28 mouse cellular contexts compared by ENCODE assay signal in the genomic region with DNA sequence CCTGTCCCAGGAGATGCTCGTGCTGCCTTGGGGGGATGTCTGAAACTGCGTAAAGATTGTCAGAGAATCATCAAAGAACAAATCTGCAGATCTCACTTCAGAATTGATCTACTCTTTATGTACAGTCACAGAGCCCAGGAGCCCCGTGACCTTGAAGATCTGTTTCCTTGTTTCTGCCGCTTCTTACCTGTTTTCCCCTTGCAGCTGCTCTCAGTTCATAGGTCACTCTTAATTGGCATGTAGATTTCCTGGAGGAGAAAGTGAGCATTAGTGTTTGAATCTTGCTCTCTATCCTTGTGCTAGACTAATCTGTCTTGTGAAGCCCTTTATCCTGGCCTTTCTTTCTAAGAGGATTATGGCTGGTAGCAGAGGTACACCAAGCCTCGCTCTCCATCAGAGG. TPM values are rescaled to one million over a fixed set of nuclear protein-coding genes. Genes with fewer than 3 reads are reported as not detected.
DNase-seq lines count a peak whose midpoint lies in the region; ATAC-seq and TF ChIP-seq lines count a peak whose summit lies in the region.
"Had no signal": no experiment of that assay in that cellular context is flagged by ENCODE, and none has a peak within 500 bp of the region (broad histone marks: within the 10 kb centered on the region; RNA-seq: fewer than 3 reads in every experiment).

No protein-coding gene starts in this region.

- intact Hi-C loops in left cerebral cortex, postnatal 36 days (cut with DNase I): loop anchor here (5.0 kb wide), 1 partner anchor 56 kb away; no protein-coding TSS in a partner anchor

- no peaks in the 10 kb centered on the region for H3K9me3 ChIP-seq in intestine, postnatal 0 days (ENCODE audit: control insufficient read depth)
- no peaks in the 10 kb centered on the region for H3K9me3 ChIP-seq in heart, embryonic 10.5 days
- H3K9me3 ChIP-seq: embryonic facial prominence, embryonic 10.5 days; embryonic facial prominence, embryonic 13.5 days; forebrain, embryonic 12.5 days; forebrain, embryonic 15.5 days; heart, embryonic 13.5 days; hindbrain, embryonic 12.5 days; hindbrain, embryonic 15.5 days had no signal

- H3K27ac ChIP-seq in intestine, postnatal 0 days (ENCODE audit: low read depth, low read length): peak overlapping the region; percentile 57; the same call in 1 of the 2 replicates
- no peak overlapping the region for H3K27ac ChIP-seq in heart, embryonic 10.5 days
- H3K27ac ChIP-seq: embryonic facial prominence, embryonic 10.5 days; embryonic facial prominence, embryonic 13.5 days; forebrain, embryonic 12.5 days; forebrain, embryonic 15.5 days; heart, embryonic 13.5 days; hindbrain, embryonic 12.5 days; hindbrain, embryonic 15.5 days had no signal

- no peak overlapping the region for H3K4me3 ChIP-seq in intestine, postnatal 0 days (ENCODE audit: low read depth, low read length)
- no peak overlapping the region for H3K4me3 ChIP-seq in heart, embryonic 10.5 days
- H3K4me3 ChIP-seq: embryonic facial prominence, embryonic 10.5 days; embryonic facial prominence, embryonic 13.5 days; erythroblast, embryonic 14.5 days; forebrain, embryonic 12.5 days; forebrain, embryonic 15.5 days; heart, embryonic 13.5 days; hindbrain, embryonic 12.5 days; hindbrain, embryonic 15.5 days had no signal

- no peak for TF ChIP-seq CTCF in brain, embryonic 14.5 days (IDR thresholded peaks at IDR 0.05; ENCODE audit: borderline replicate concordance, extremely low read depth, insufficient read depth, insufficient read length)
- no peak for TF ChIP-seq CTCF in intestine, postnatal 0 days (IDR thresholded peaks at IDR 0.05; ENCODE audit: low read depth)

- H3K4me1 ChIP-seq in intestine, postnatal 0 days (replicated peaks; ENCODE audit: control insufficient read depth, insufficient read depth, low read length): 0 out of 2 replicates have a peak, but pooled peaks cover 6% of the 10 kb centered on the region
- H3K4me1 ChIP-seq in heart, embryonic 10.5 days: peaks cover 21% of the 10 kb centered on the region
- H3K4me1 ChIP-seq: embryonic facial prominence, embryonic 10.5 days; embryonic facial prominence, embryonic 13.5 days; forebrain, embryonic 15.5 days; hindbrain, embryonic 12.5 days; hindbrain, embryonic 15.5 days had no signal

- no peak overlapping the region for H3K4me2 ChIP-seq in intestine, postnatal 0 days (replicated peaks; ENCODE audit: low read depth)
- H3K4me2 ChIP-seq: embryonic facial prominence, embryonic 13.5 days; forebrain, embryonic 12.5 days; forebrain, embryonic 15.5 days; heart, embryonic 13.5 days; hindbrain, embryonic 12.5 days; hindbrain, embryonic 15.5 days had no signal

- peak; percentile 11 for DNase-seq in ZHBTc4 (ENCODE audit: low read depth, low spot score)
- DNase-seq in brain, embryonic 14.5 days (ENCODE audit: low read depth): peak; percentile 19
- peak; percentile 17 for DNase-seq in retina, postnatal 7 days (ENCODE audit: low read depth, low spot score)
- DNase-seq in heart, embryonic 10.5 days (ENCODE audit: low spot score): no peak
- no peak for DNase-seq in left cerebral cortex, postnatal 36 days (ENCODE audit: low spot score in 2 of 2)
- no peak for DNase-seq in thymus, postnatal 0 days (ENCODE audit: low spot score)
- DNase-seq: adrenal gland, adult 8-10 months; adrenal gland, postnatal 36 days; cerebellum, adult 11 months; cerebellum, adult 8-10 months; cerebellum, postnatal 10 days; cerebellum, postnatal 36 days; embryo, embryonic 11 days; gastrocnemius, postnatal 25 days; heart, adult 18-20 months; heart, postnatal 14 days had no signal

- no peak for TF ChIP-seq POLR2A in brain, embryonic 14.5 days (IDR thresholded peaks at IDR 0.05; ENCODE audit: borderline replicate concordance, extremely low read depth, insufficient read depth, insufficient read length, poor library complexity, severe bottlenecking)

- H3K36me3 ChIP-seq in intestine, postnatal 0 days (ENCODE audit: control insufficient read depth, insufficient read depth): peaks cover 71% of the 10 kb centered on the region
- peaks cover 85% of the 10 kb centered on the region for H3K36me3 ChIP-seq in heart, embryonic 10.5 days

- ATAC-seq in intestine, postnatal 0 days: peak; percentile 71
- ATAC-seq: activated CD4-positive, CD25-positive, alpha-beta regulatory T cell, adult 4 months; CD4-positive, CD25-positive, alpha-beta regulatory T cell, adult 4 months; forebrain, embryonic 15.5 days had no signal

- H3K9ac ChIP-seq in intestine, postnatal 0 days (ENCODE audit: low read depth, low read length): no peak overlapping the region
- H3K9ac ChIP-seq: embryonic facial prominence, embryonic 13.5 days; forebrain, embryonic 12.5 days; forebrain, embryonic 15.5 days; heart, embryonic 13.5 days; hindbrain, embryonic 12.5 days; hindbrain, embryonic 15.5 days had no signal

- H3K27me3 ChIP-seq in intestine, postnatal 0 days (replicated peaks; ENCODE audit: control insufficient read depth, insufficient read depth, low read length): no peaks in the 10 kb centered on the region
- no peaks in the 10 kb centered on the region for H3K27me3 ChIP-seq in heart, embryonic 10.5 days (ENCODE audit: insufficient read depth, poor library complexity, severe bottlenecking)
- H3K27me3 ChIP-seq: embryonic facial prominence, embryonic 13.5 days; forebrain, embryonic 12.5 days; forebrain, embryonic 15.5 days; heart, embryonic 13.5 days; hindbrain, embryonic 15.5 days had no signal

- 51% methylated on average over 5 of the region's 5 CpGs for WGBS in intestine, postnatal 0 days
- WGBS in heart, embryonic 10.5 days: 93% methylated on average over 5 of the region's 5 CpGs

RNA-seq across cellular contexts. Expression of a gene that starts 26.2 kb away (rescaled TPM):
- 0.19 TPM in 1 of 2 replicates, not detected in the other for polyA plus RNA-seq in brain, embryonic 14.5 days (2012; rRNA removed)
- polyA plus RNA-seq in intestine, postnatal 0 days (2015; fragmentation: Nextera tagmentation; extraction: Ambion mirVana): 5.0 and 5.8 TPM in 2 replicates
- polyA plus RNA-seq in heart, embryonic 10.5 days (2016; fragmentation: Nextera tagmentation; extraction: Ambion mirVana): 905 and 1,263 TPM in 2 replicates
- total RNA-seq in left cerebral cortex, postnatal 36 days (2021): not detected
- 0.27 and 0.59 TPM in 2 replicates for polyA plus RNA-seq in thymus, postnatal 0 days (2015; fragmentation: Nextera tagmentation; extraction: Ambion mirVana)
- total RNA-seq: adrenal gland, adult 8-10 months; adrenal gland, postnatal 36 days had no signal
- polyA plus RNA-seq: activated CD4-positive, CD25-positive, alpha-beta regulatory T cell, adult 4 months; CD4-positive, CD25-positive, alpha-beta regulatory T cell, adult 4 months; cortical plate, adult 2 months; erythroblast, embryonic 14.5 days had no signal

RNA-seq across cellular contexts. Expression of a gene that starts 32.9 kb away (rescaled TPM):
- polyA plus RNA-seq in brain, embryonic 14.5 days (2012; rRNA removed): 33.5 and 45.8 TPM in 2 replicates
- polyA plus RNA-seq in intestine, postnatal 0 days (2015; fragmentation: Nextera tagmentation; extraction: Ambion mirVana): 25.2 and 29.8 TPM in 2 replicates
- polyA plus RNA-seq in heart, embryonic 10.5 days (2016; fragmentation: Nextera tagmentation; extraction: Ambion mirVana): 34.8 and 37.7 TPM in 2 replicates
- 10 to 100 TPM; 25.5 to 26.6 TPM for total RNA-seq in left cerebral cortex, postnatal 36 days (2021)
- polyA plus RNA-seq in thymus, postnatal 0 days (2015; fragmentation: Nextera tagmentation; extraction: Ambion mirVana): 22.5 and 26.6 TPM in 2 replicates

RNA-seq across cellular contexts. Expression of a gene that starts 59.7 kb away (rescaled TPM):
- 5.7 and 7.6 TPM in 2 replicates for polyA plus RNA-seq in brain, embryonic 14.5 days (2012; rRNA removed)
- polyA plus RNA-seq in intestine, postnatal 0 days (2015; fragmentation: Nextera tagmentation; extraction: Ambion mirVana): 15.7 and 18.1 TPM in 2 replicates
- 21.9 and 25.4 TPM in 2 replicates for polyA plus RNA-seq in heart, embryonic 10.5 days (2016; fragmentation: Nextera tagmentation; extraction: Ambion mirVana)
- under 1 TPM; 0.25 to 0.27 TPM for total RNA-seq in left cerebral cortex, postnatal 36 days (2021)
- 14.3 and 15.0 TPM in 2 replicates for polyA plus RNA-seq in thymus, postnatal 0 days (2015; fragmentation: Nextera tagmentation; extraction: Ambion mirVana)

Comparison
In these comparisons a context has a peak if more than half of its experiments do, and no peak if none do; other contexts are left out.
1. DNase-seq: peak in ZHBTc4 (single experiment), brain, embryonic 14.5 days (single experiment) and retina, postnatal 7 days (single experiment); none in heart, embryonic 10.5 days (single experiment), left cerebral cortex, postnatal 36 days (0 of 2) and thymus, postnatal 0 days (single experiment).
2. RNA of a gene that starts 26.2 kb away (polyA plus RNA-seq): 905 to 1,263 TPM in heart, embryonic 10.5 days; 5.0 to 5.8 TPM in intestine, postnatal 0 days, 0.27 to 0.59 TPM in thymus, postnatal 0 days and 0.19 TPM in brain, embryonic 14.5 days; every median in the first group is over 100 times any median in the second.